Mouse (Mus musculus) heart, postnatal 0 days (tissue): ENCODE results near the gene Lrp1.

ENCODE experiments used
- CTCF ChIP-seq: IDR thresholded peaks from 2 replicates; pipeline ENCODE4 v1.5.1; 2016; ENCODE audit warnings: antibody characterized with exemption, control low read depth, low read depth
- EP300 ChIP-seq: IDR thresholded peaks from 2 replicates; pipeline ENCODE4 v1.6.1; 2016; ENCODE audit warnings: antibody characterized with exemption, low read depth

GRCm38 (mm10) chr10:127531548-127531947, 89.4 kb downstream of the Lrp1 start:
- TF ChIP-seq CTCF = no peak
- no peak for TF ChIP-seq EP300
